Mouse (Mus musculus) myocyte (in vitro differentiated cells): Measurements from ENCODE around the gene Olfr655. TPM values are rescaled to one million over a fixed set of nuclear protein-coding genes. Genes with fewer than 3 reads are reported as not detected.

Experiments
- H3K27me3 ChIP-seq: one replicate; pipeline ENCODE4 v1.6.1; 2011; ENCODE audit not compliant: control insufficient read depth, insufficient read depth, insufficient read length
- H3K36me3 ChIP-seq: one replicate; pipeline ENCODE4 v1.6.1; 2011; ENCODE audit not compliant: control insufficient read depth, insufficient read depth
- H3K4me2 ChIP-seq: one replicate; pipeline ENCODE4 v1.6.1; 2011; ENCODE audit warnings: low read depth, control low read depth
- H3K4me3 ChIP-seq: one replicate; pipeline ENCODE4 v1.5.1; 2011; ENCODE audit warnings: mild to moderate bottlenecking, control low read depth, moderate library complexity
- H3K79me2 ChIP-seq: one replicate; pipeline ENCODE4 v1.6.1; 2011; ENCODE audit not compliant: control insufficient read depth, insufficient read depth
- H3ac ChIP-seq: one replicate; pipeline ENCODE4 v1.6.1; 2011; ENCODE audit not compliant: control insufficient read depth, insufficient read length
- CEBPB ChIP-seq: IDR thresholded peaks from 2 replicates; pipeline ENCODE4 v1.6.1; 2011; ENCODE audit warnings: mild to moderate bottlenecking, moderate library complexity; ENCODE audit not compliant: poor library complexity, insufficient read depth, severe bottlenecking
- E2F4 ChIP-seq: IDR thresholded peaks from one replicate; pipeline ENCODE4 v1.6.1; 2011; ENCODE audit warnings: mild to moderate bottlenecking, control low read depth, moderate library complexity; ENCODE audit not compliant: insufficient read depth
- MAX ChIP-seq: IDR thresholded peaks from one replicate; pipeline ENCODE4 v1.6.1; 2011; ENCODE audit warnings: low read depth, mild to moderate bottlenecking, control low read depth
- MYOD1 ChIP-seq, 3 experiments: IDR thresholded peaks; one replicate each; pipeline ENCODE4 v1.6.1; 2011; ENCODE audit warnings: control low read depth in 2 of 3, low read depth in 2 of 3, mild to moderate bottlenecking in 2 of 3, moderate library complexity in 1 of 3; ENCODE audit not compliant: insufficient read length in 2 of 3, control insufficient read depth in 1 of 3
- MYOG ChIP-seq, 3 experiments: IDR thresholded peaks; one replicate each; pipeline ENCODE4 v1.6.1; 2011; ENCODE audit warnings: control low read depth in 2 of 3, low read depth in 2 of 3, mild to moderate bottlenecking in 2 of 3; ENCODE audit not compliant: insufficient read length in 2 of 3, control insufficient read depth in 1 of 3, insufficient read depth in 1 of 3
- POLR2A ChIP-seq: IDR thresholded peaks from one replicate; pipeline ENCODE4 v1.6.1; 2011; ENCODE audit warnings: low read depth, mild to moderate bottlenecking, control low read depth, moderate library complexity; ENCODE audit not compliant: insufficient read length
- POLR2AphosphoS2 ChIP-seq: IDR thresholded peaks from one replicate; pipeline ENCODE4 v1.6.1; 2011; ENCODE audit warnings: low read depth, control low read depth; ENCODE audit not compliant: insufficient read length
- REST ChIP-seq: IDR thresholded peaks from one replicate; pipeline ENCODE4 v1.6.1; 2011; ENCODE audit warnings: mild to moderate bottlenecking, control low read depth, moderate library complexity; ENCODE audit not compliant: insufficient read depth, insufficient read length
- SRF ChIP-seq: IDR thresholded peaks from one replicate; pipeline ENCODE4 v1.6.1; 2011; ENCODE audit warnings: low read depth; ENCODE audit not compliant: control insufficient read depth, insufficient read length
- TCF12 ChIP-seq: IDR thresholded peaks from one replicate; pipeline ENCODE4 v1.6.1; 2011; ENCODE audit warnings: mild to moderate bottlenecking, control low read depth; ENCODE audit not compliant: poor library complexity, insufficient read depth, severe bottlenecking
- TCF3 ChIP-seq: IDR thresholded peaks from one replicate; pipeline ENCODE4 v1.6.1; 2011; ENCODE audit warnings: low read depth, control low read depth; ENCODE audit not compliant: insufficient read length
- USF1 ChIP-seq: IDR thresholded peaks from one replicate; pipeline ENCODE4 v1.6.1; 2011; ENCODE audit warnings: low read depth, mild to moderate bottlenecking, control low read depth, moderate library complexity
- polyA plus RNA-seq: library from polyadenylated mRNA; unstranded; fragments of >200 nt; fragmentation: generic; extraction: Trizol; gene quantifications from one replicate; pipeline ENCODE4 v1.2.1, GENCODE M21; 2012; ENCODE audit warnings: missing spikeins

Gene Olfr655
- polyA plus RNA-seq, 1 experiment = not detected

DNA sequence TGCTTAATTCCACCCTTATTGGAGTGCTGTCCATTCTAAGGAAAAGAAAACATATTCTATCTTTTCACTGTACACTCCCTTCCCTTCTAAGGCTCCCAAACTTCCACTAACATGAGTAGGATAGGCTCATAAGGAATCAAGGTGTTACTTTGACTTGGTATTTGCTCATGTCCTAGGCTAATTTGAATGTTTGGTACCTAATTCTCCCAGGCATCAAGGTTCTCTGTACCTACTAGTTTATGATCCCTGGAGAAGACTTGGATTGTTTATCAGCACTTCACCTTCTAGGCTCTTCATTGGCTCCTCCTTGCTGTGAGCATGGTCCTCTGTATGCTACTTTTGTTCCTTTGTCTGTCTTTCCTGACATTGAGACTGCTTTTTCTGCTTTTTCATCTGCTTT, 41.0 kb downstream of the Olfr655 start, which contains the start of gene Olfr652:
Gene Olfr652 (plus strand): TSS at position 301 of the 400 bp plus-strand sequence.
- Histone ChIP-seq H3K36me3 (no peaks in the 10 kb centered on the region), H3K27me3 (no peaks in the 10 kb centered on the region), H3K79me2 (no peaks in the 10 kb centered on the region), H3K4me2 (no peak within 1 kb of the TSS), H3K4me3 (no peak within 1 kb of the TSS), H3ac (no peak within 1 kb of the TSS)
- TF ChIP-seq USF1 (no peak), TCF12 (no peak), E2F4 (no peak), POLR2A (no peak), SRF (no peak)

- no peak overlapping the region for H3ac ChIP-seq
- H3K27me3 ChIP-seq = no peaks in the 10 kb centered on the region
- H3K79me2 ChIP-seq = no peaks in the 10 kb centered on the region
- H3K4me3 ChIP-seq = no peak overlapping the region
- TF ChIP-seq CEBPB = no peak
- no peak for TF ChIP-seq SRF
- TF ChIP-seq MYOD1 (IDR thresholded peaks at IDR 0.05; ENCODE audit: control insufficient read depth in 1 of 3, insufficient read length in 2 of 3, low read depth in 2 of 3) = no peak
- no peak for TF ChIP-seq TCF12
- no peak for TF ChIP-seq POLR2A
- TF ChIP-seq MYOG (IDR thresholded peaks at IDR 0.05; ENCODE audit: control insufficient read depth in 1 of 3, insufficient read depth in 1 of 3, insufficient read length in 2 of 3, low read depth in 2 of 3) = no peak
- no peak for TF ChIP-seq POLR2AphosphoS2
- no peak overlapping the region for H3K4me2 ChIP-seq
- H3K36me3 ChIP-seq = no peaks in the 10 kb centered on the region
Measured at GRCm38 (mm10) chr7:104552700-104553099, 48.9 kb downstream of the Olfr655 start.

- Histone ChIP-seq H3K27me3 (no peaks in the 10 kb centered on the region), H3K36me3 (no peaks in the 10 kb centered on the region), H3K4me3 (no peak within 1 kb of the TSS), H3K4me2 (no peak within 1 kb of the TSS), H3ac (no peak within 1 kb of the TSS), H3K79me2 (no peaks in the 10 kb centered on the region)
- TF ChIP-seq POLR2A = no peak
- no peak for TF ChIP-seq MYOD1 (IDR thresholded peaks at IDR 0.05; ENCODE audit: control insufficient read depth in 1 of 3, insufficient read length in 2 of 3, low read depth in 2 of 3)
- no peak for TF ChIP-seq TCF12
- TF ChIP-seq MAX = no peak
- TF ChIP-seq MYOG (IDR thresholded peaks at IDR 0.05; ENCODE audit: control insufficient read depth in 1 of 3, insufficient read depth in 1 of 3, insufficient read length in 2 of 3, low read depth in 2 of 3) = no peak
- TF ChIP-seq SRF = no peak
- no peak for TF ChIP-seq TCF3
- no peak for TF ChIP-seq CEBPB
- TF ChIP-seq POLR2AphosphoS2 = no peak
- no peak for TF ChIP-seq REST
- TF ChIP-seq E2F4 = no peak
- no peak for TF ChIP-seq USF1
Measured at GRCm38 (mm10) chr7:104549833-104550232, 51.7 kb downstream of the Olfr655 start, which contains the start of gene Olfr651. Gene Olfr651, plus strand, starts transcription at chr7:104550133.

Other genes starting within 250 kb of the Olfr655 start
- 0.47 TPM for gene Trim12c, start 248.4 kb downstream of the Olfr655 start, polyA plus RNA-seq
- gene Trim30b, start 231.9 kb downstream of the Olfr655 start, polyA plus RNA-seq = not detected
- not detected for gene Trim30c, start 200.9 kb downstream of the Olfr655 start, polyA plus RNA-seq
- 0.02 TPM for gene Trim30a, start 136.6 kb downstream of the Olfr655 start, polyA plus RNA-seq
- gene Trim30d, start 93.9 kb downstream of the Olfr655 start, polyA plus RNA-seq = not detected
- gene Olfr651, start 51.6 kb downstream of the Olfr655 start, polyA plus RNA-seq = not detected
- gene Olfr652, start 40.9 kb downstream of the Olfr655 start, polyA plus RNA-seq = not detected
- not detected for gene Olfr653, start 24.5 kb downstream of the Olfr655 start, polyA plus RNA-seq
- not detected for gene Olfr654, start 14.8 kb downstream of the Olfr655 start, polyA plus RNA-seq
- not detected for gene Olfr656, start 12.2 kb upstream of the Olfr655 start, polyA plus RNA-seq
- not detected for gene Olfr657, start 23.0 kb upstream of the Olfr655 start, polyA plus RNA-seq
- gene Olfr658, start 45.5 kb upstream of the Olfr655 start, polyA plus RNA-seq = not detected
- gene Olfr659, start 65.0 kb upstream of the Olfr655 start, polyA plus RNA-seq = not detected
- not detected for gene Olfr661, start 84.7 kb upstream of the Olfr655 start, polyA plus RNA-seq
- 0.56 TPM for gene Usp17le, start 175.7 kb upstream of the Olfr655 start, polyA plus RNA-seq
- gene Usp17lb, start 240.8 kb upstream of the Olfr655 start, polyA plus RNA-seq = 0.20 TPM